Mouse (Mus musculus) c-Kit-positive CD71-positive TER-119-positive erythroid progenitor cells, embryonic 14.5 days (primary cell): ENCODE measurements around the gene Vmn1r54.
"Not testable (repeated sequence)": the region's sequence is repeated elsewhere in the genome, so short reads cannot be mapped to it uniquely, and the experiment has no call there.

Experiments
- DNase-seq: peaks from one replicate; pipeline ENCODE4 v3.0.0-alpha.2; 2013; ENCODE audit warnings: low spot score

Vmn1r54 gene

GRCm38 (mm10) chr6:90246000-90246399, at the start of gene Vmn1r54:
Gene Vmn1r54 (plus strand): TSS chr6:90246300.
- DNase-seq, result no peak

- not testable (repeated sequence) for DNase-seq
Measured at GRCm38 (mm10) chr6:90202493-90202892, 43.6 kb upstream of the Vmn1r54 start, which contains the start of gene V1ra8. Gene V1ra8 (plus strand): TSS chr6:90202793.

- DNase-seq, result no peak
Measured at GRCm38 (mm10) chr6:90224338-90224737, 21.8 kb upstream of the Vmn1r54 start, which contains the start of gene Vmn1r53. Gene Vmn1r53 (minus strand): TSS chr6:90224438.

- DNase-seq, result not testable (repeated sequence)
Measured at GRCm38 (mm10) chr6:90232114-90232513, 14.0 kb upstream of the Vmn1r54 start.

GRCm38 (mm10) chr6:90232681-90233080, 13.4 kb upstream of the Vmn1r54 start:
- DNase-seq, result no peak

GRCm38 (mm10) chr6:90244019-90244418, 2.1 kb upstream of the Vmn1r54 start:
- no peak for DNase-seq

- DNase-seq, result no peak
Measured at GRCm38 (mm10) chr6:90288265-90288664, 42.2 kb downstream of the Vmn1r54 start.

GRCm38 (mm10) chr6:90300919-90301318, 54.8 kb downstream of the Vmn1r54 start, which contains the start of gene BC048671:
Gene BC048671 (plus strand): TSS chr6:90301219.
- no peak for DNase-seq

- DNase-seq, result no peak
Measured at GRCm38 (mm10) chr6:90306315-90306975, 60.3 kb downstream of the Vmn1r54 start.

- DNase-seq, result no peak
Measured at GRCm38 (mm10) chr6:90308839-90309778, 63.0 kb downstream of the Vmn1r54 start.

- DNase-seq, result no peak
Measured at GRCm38 (mm10) chr6:90315961-90316360, 69.9 kb downstream of the Vmn1r54 start.

- no peak for DNase-seq
Measured at GRCm38 (mm10) chr6:90317510-90318258, 71.6 kb downstream of the Vmn1r54 start.

GRCm38 (mm10) chr6:90319019-90319418, 72.9 kb downstream of the Vmn1r54 start:
- no peak for DNase-seq

- DNase-seq, result no peak
Measured at GRCm38 (mm10) chr6:90319475-90320191, 73.5 kb downstream of the Vmn1r54 start.

- no peak for DNase-seq
Measured at GRCm38 (mm10) chr6:90320429-90320828, 74.3 kb downstream of the Vmn1r54 start.
